Mouse (Mus musculus) erythroblast, embryonic 14.5 days (primary cell): ENCODE data around the gene Kcng4.

Source experiments
- GATA1 ChIP-seq: IDR thresholded peaks from 2 replicates; pipeline ENCODE4 v1.6.1; 2012; ENCODE audit warnings: low read length, inconsistent platforms, mixed read lengths
- TAL1 ChIP-seq: IDR thresholded peaks from 3 replicates; pipeline ENCODE4 v1.6.1; 2012; ENCODE audit warnings: low read length, inconsistent platforms, mixed read lengths

DNA sequence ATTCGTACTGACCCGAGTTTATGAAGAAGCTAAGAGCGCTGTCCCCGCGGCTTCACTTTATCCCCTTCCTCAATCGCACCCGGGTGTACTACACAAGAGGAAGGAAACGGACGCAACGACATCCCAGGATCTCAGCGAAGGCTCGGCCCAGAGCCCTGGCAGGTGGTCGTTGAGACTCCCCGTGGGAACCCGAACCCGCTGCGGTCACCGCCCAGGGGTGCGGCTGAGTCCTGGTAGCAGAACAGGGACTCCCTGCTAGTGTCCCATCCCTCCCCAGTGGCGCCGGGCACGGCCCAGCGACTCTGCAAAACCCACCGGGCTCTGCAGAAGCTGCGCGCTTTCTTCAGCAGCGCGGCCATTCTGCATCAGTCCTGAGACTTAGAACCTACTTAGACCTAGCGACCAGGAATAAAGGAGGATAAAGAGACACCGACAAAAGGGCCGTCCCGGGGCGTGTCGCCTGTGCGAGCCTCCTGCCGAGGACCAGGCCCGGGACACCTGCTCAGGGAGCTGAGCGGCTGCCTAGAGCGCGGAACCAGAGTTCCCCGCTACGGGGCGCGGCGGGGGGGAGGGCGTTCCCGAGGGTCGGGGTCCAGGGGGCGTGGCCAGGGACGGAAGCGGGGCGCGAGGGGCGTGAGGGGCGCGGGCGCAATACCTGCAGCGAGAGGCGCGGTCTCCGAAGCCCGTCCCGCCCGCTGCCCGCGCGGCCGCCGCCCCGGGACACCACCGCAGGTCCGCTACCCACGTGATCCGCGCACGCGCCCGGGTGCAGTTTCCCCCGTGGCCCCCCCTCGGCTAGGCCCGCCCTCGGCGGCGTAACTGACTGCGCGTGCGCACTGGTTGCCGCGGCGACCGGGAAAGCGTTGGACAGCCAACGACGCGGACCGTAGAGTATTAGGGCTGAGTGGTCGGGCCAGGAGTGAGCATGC lies 60.8 kb downstream of the Kcng4 start, which contains the start of the genes Hsdl1 and Dnaaf1:
- TF ChIP-seq TAL1 (no peak), GATA1 (no peak)
